Mouse (Mus musculus) gonadal fat pad, adult 2 months (tissue): Measurements from ENCODE around the gene L3mbtl3. TPM values are rescaled to one million over a fixed set of nuclear protein-coding genes. Genes with fewer than 3 reads are reported as not detected.

Experiments
- DNase-seq: peaks from one replicate; pipeline ENCODE4 v3.0.0-alpha.2; 2012; ENCODE audit warnings: low read depth
- polyA plus RNA-seq: library from polyadenylated mRNA; depleted of rRNA; stranded (reverse); fragments of >200 nt; gene quantifications from 2 replicates; pipeline ENCODE4 v1.2.3, GENCODE M21; 2012

L3mbtl3 gene
- polyA plus RNA-seq, 1 experiment = 6.5 TPM

DNA sequence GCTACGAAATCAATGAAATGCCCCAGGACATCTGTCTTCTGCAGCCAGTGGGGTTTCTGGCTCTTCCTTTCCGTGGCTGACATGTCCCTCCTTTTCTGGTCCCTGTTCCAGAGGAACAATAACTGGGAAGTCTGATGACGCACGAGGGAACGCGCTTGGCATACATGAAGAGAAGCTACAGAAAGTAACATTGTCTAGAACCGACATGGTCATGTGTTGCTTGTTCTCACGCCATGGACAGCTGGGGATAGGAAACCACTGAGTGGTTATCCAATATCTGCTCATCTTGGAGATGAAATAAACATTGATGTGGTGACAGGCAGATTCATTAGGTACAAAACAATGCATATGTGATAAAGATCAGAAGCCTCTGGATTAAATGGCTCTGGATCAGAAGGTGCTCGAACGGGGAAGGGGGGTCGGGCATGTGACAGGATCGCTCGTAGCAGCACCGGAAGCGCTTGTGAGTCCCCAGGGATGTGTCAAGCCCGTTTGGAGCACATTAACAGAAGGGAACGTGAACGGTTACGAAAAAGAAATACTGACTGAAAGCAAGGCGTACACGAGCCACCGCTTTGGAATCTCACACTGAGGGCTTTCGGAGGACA, 37.8 kb downstream of the L3mbtl3 start:
- DNase-seq = no peak

DNA sequence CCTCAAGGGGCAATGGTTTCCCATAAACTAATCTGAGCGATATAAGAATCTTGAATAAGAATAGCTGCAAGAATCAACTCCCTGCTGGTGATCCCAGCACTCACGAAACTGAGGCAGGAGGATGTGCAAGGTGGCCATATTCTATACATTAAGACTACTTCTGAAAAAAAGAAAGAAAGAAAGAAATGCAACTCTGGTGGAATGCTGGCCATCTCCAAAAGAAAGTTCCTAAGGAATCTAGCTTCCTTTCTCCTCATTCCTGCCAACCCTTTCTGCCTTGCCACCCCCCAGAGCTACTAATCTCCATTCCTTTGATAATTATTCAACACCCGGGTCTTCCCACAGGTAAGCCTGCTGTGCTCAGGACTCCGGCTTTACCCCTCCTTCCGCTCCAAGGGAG, 41.8 kb downstream of the L3mbtl3 start:
- no peak for DNase-seq

DNA sequence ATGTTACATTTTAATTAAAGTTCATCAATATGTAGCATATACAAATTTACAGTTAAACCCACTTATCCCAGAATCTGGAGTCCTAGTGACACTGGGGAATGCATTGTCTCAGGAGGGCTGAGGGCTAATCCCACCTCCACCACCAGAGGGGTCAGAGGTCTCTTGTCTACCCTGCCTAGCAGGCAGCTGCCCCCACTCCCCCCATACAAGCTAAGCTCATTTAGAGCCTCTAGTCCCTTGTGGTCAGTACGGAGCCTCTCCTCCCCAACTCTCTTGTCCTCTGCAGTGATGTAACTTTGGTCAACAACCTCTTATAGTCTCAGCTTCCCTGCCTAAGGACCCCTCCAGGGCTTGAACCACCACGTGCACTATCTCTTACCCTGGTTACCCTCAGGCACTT, 43.0 kb downstream of the L3mbtl3 start:
- no peak for DNase-seq

GRCm38 (mm10) chr10:26328843-26329242, 46.9 kb downstream of the L3mbtl3 start:
- DNase-seq = no peak

GRCm38 (mm10) chr10:26327691-26328542, 47.9 kb downstream of the L3mbtl3 start:
- DNase-seq = no peak

GRCm38 (mm10) chr10:26327291-26327690, 48.5 kb downstream of the L3mbtl3 start:
- no peak for DNase-seq

GRCm38 (mm10) chr10:26325320-26325719, 50.5 kb downstream of the L3mbtl3 start:
- no peak for DNase-seq

- no peak for DNase-seq
These were observed 53.3 kb downstream of the L3mbtl3 start for GRCm38 (mm10) chr10:26322344-26323051.

- DNase-seq = no peak
These were observed 55.1 kb downstream of the L3mbtl3 start for GRCm38 (mm10) chr10:26320679-26321078.

GRCm38 (mm10) chr10:26314327-26314726, 61.4 kb downstream of the L3mbtl3 start:
- no peak for DNase-seq

DNA sequence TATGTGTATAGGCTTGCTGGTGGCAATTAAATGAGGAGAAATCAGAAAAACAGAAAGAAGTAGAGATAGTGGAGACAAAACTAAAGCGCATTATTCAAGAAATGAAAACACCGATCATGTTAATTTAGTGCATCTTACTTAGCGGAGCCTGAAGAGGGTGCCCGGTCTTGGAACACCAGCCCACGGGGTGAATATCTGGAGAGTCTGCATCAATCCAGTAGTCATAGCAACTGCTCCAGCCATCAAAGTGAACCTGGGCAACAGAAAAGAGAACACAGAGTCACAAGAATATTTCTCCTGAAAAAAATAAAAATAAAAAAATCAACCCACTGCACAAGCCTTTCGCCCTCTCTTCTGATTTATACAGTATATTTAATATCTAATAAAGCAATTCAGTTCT, 72.3 kb downstream of the L3mbtl3 start:
- DNase-seq = no peak

- DNase-seq = no peak
These were observed 73.4 kb downstream of the L3mbtl3 start for GRCm38 (mm10) chr10:26302336-26302735.

GRCm38 (mm10) chr10:26297626-26298025, 78.1 kb downstream of the L3mbtl3 start:
- DNase-seq = no peak

DNA sequence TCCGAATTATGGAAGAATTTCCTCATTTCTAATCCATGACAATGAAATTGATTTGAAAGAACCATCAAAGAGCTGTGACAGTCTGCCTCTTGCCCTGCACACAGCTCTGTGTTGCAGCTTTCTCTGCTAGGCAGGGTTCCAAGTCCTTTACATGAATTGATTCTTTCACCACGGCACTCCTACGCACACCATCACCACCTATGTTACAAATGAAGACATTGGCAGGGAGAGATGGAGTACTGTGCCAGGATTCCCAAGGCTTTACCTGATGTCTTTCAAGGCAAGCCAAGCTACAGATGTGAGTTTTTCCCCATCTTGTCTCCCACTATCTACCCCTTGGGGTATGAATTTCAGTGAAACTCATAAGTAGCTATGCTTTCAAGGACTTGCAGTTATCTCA, 78.6 kb downstream of the L3mbtl3 start:
- peak; percentile 98 for DNase-seq

DNA sequence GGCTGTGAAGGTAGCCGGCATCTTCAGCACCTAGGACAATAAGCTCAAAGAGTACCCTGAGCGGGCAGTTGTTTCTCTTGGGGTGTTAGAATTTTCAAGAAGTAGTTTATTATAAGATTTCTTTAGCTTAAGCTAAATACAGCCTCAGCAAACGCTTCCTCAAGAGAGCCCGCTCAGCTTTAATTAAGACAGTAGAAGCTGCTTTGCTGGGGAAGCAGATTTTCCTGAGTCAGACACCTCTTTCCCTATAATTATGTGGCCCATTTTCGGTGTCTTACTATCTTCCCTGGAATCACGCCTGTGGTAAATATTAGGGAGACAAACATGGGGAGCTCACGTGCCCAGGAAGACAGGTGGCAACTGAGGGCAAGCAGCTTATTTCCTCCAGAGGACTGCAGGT, 88.6 kb downstream of the L3mbtl3 start:
- no peak for DNase-seq

DNA sequence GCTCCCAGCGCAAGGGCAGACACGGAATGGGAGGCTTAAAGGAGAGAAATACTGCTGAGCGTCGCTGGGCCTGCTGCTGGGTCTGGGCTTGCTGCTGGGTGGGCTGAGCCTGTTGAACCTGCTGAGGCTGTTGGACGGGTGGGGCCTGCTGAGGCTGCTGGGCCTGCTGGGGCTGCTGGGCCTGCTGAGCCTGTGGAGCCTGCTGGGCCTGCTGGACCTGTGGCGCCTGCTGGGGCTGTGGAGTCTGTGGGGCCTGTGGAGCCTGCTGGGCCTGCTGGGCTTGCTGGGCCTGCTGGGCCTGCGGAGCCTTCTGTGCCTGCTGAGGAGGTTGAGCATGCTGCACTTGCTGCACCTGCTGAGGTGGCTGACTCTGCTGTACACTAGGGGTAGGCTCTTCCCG, 95.8 kb downstream of the L3mbtl3 start:
- no peak for DNase-seq

DNA sequence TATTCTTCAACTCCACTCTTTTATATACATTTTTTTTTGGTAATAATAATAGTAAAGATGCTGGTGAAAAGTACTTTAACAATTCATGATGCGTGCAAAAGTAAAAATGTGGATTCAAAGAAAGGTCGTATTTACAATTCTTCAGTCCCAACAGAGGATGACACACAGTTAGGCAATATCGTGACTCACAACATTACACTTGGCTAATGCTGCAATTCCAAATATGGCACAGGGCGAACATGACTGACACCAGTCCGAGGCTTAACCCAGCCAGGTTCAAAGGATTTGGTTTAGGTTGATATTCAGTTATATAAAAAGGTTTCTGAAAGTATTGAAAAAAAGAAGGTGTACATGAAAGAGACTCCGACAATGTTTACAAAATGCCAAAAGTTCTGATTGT, 100.4 kb downstream of the L3mbtl3 start:
- no peak for DNase-seq

- no peak for DNase-seq
These were observed 111.9 kb downstream of the L3mbtl3 start for GRCm38 (mm10) chr10:26263744-26264459.

- no peak for DNase-seq
These were observed 115.9 kb downstream of the L3mbtl3 start for GRCm38 (mm10) chr10:26259908-26260307.

GRCm38 (mm10) chr10:26249426-26250165, 126.2 kb downstream of the L3mbtl3 start:
- peak; percentile 20 for DNase-seq

DNA sequence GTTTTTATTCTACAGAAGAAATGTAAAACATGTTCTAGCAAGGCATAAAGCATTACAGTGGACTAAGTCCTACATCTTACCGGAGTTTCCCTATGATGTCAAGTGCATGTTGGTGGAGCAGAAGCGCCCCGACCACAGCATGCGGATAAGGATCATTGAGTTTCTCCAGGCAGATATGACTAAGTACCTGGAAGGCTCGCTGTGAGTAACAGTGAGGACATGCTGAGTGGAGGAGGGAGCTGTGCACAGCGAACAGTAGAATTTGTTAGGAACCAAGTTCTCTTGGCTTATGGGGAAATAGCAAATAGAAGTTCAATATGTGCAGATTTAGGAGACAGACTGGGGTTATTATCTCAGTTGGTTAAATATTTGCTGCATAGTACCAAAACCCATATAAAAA, 131.3 kb downstream of the L3mbtl3 start:
- DNase-seq = no peak
